Mouse (Mus musculus) layer of hippocampus, adult 18-20 months (tissue): Measurements from ENCODE around the gene Ftsj1. TPM values are rescaled to one million over a fixed set of nuclear protein-coding genes. Genes with fewer than 3 reads are reported as not detected.

Experiments
- DNase-seq, 2 experiments: peaks; one replicate each; pipeline ENCODE4 v3.0.0; 2022; ENCODE audit warnings: low spot score in 2 of 2
- total RNA-seq, 2 experiments: library from RNA; stranded (reverse); gene quantifications; 2 replicates each; pipeline ENCODE4 v1.2.3; 2021

Gene Ftsj1
- total RNA-seq, 2 experiments from 2014 or later, result 22.9 to 23.8 TPM

DNA sequence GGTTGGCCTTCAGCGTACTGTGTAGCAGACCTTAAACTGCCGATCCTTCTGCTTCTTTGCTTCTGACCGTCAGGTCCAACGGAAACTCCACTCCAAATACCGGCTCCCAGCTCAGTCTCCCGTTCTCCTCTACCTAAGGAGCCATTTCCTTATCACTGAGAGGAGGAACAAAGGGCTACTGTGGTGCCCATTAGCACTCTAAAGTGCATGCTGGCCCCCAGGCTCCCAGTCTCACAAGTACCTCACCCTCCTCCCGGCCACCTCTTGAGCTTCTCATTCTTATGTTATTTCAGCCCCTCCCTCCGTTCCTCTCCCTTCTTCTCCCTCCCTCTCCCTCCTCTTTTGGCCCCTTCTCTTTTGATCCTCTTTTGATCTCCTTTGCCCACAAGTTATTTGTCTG lies 32.6 kb downstream of the Ftsj1 start:
- no peak for DNase-seq

GRCm38 (mm10) chrX:8218114-8218513 lies 34.1 kb downstream of the Ftsj1 start:
- no peak for DNase-seq

DNA sequence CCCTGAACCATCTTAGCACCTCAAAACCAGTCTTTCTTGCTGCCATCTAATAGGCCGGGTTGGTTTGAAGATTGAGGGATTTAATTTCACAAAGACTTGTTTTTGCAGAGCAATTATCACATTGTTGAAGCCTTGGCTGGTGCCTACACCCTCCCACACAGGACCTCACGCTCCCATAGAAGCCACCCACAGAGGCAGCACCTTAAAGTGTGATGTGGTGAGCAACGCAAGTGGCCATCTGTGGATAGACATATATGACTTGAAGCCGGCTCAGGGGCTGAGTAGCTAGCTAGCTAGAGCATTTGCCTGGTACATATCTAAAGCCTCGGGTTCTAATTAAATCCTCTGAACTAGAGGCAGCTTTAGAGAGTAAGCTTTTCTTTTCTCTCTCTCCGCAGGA lies 34.8 kb downstream of the Ftsj1 start:
- DNase-seq, result peak; percentile 19 to 44

GRCm38 (mm10) chrX:8211490-8212207 lies 40.6 kb downstream of the Ftsj1 start:
- no peak for DNase-seq

DNA sequence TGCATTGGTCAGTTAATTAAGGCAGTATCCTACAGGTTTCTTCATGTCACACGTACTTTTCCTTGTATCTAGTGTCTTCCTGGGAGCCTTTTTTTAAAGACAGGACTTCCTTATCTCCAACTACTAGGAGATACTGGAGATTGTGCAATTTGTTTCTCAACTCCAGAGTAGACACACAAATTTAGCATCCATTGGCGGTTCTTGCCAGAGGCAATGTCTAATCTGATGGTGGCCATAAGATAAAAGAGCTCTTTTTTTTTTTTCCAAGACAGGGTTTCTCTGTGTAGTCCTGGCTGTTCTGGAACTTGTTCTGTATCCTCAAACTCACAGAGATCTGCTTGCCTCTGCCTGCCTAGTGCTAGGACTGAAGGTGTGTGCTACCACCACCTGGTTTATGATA lies 42.5 kb downstream of the Ftsj1 start:
- no peak for DNase-seq

DNA sequence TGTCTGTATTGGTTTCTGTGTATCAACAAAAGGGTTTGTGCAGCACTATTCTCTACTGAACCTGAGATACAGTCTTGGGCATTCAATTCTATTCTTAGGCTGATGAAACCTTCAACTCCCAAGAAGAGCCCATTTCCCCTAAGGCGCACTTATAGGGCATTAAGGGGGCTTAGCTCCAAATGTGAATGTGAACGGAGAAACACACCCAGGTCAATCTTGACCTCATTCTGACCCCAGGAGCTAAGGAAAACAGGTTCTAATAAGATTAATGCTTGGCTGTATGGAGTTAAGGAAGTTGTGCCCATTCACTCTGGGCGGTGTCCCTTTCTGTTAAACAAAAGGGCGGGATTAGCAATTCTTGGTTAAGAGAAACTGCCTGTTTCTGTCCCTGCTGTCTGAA lies 45.0 kb downstream of the Ftsj1 start:
- no peak for DNase-seq

DNA sequence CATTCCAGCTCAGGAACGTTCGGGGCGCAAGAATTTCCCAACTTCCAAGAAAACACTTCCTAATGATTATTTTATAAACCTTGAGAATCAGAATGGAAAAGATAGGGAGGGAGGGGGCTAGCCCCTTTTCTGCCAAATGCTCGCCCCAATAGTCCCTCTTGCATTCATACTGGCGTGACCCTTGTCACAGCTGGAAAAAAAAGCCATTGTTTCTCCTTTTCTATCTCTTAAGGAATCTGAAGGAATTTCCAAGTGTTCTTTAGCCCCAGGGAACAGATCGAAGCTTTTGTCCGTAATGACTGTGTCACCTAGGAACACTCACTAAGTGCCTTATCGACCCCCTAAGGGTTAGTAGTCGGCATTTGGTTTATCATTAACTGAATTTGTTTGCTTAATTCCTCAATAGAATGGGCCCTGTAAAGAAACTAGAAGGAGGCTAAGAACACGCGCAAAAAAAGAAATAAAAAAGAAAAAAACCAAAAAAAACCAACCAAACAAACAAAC lies 45.5 kb downstream of the Ftsj1 start:
- no peak for DNase-seq

GRCm38 (mm10) chrX:8206015-8206693 lies 46.1 kb downstream of the Ftsj1 start, which contains the start of gene Porcn:
TSS of gene Porcn (minus strand) at chrX:8206525.
- DNase-seq, result peak; percentile 82 to 84

DNA sequence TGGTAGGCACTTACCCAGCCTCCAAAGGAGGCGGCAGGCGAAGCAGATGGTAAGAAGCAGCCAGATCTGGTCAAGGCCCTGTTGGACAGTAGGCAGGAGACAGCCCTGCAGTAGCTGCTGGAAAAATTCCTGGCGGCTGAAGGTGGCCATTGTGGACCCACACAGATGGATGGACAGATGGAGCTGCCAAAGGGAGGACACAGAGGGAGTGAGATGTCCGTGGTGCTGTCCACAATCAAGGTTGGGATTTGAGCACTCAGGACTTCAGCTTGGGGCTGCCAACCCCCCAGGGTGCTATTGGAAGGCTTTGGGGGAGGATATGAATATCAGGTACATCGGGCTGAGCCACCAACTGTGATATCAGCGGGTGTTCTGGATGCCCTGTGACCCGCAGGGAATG lies 46.7 kb downstream of the Ftsj1 start:
- DNase-seq, result no peak

GRCm38 (mm10) chrX:8205088-8205487 lies 47.1 kb downstream of the Ftsj1 start:
- DNase-seq, result no peak

DNA sequence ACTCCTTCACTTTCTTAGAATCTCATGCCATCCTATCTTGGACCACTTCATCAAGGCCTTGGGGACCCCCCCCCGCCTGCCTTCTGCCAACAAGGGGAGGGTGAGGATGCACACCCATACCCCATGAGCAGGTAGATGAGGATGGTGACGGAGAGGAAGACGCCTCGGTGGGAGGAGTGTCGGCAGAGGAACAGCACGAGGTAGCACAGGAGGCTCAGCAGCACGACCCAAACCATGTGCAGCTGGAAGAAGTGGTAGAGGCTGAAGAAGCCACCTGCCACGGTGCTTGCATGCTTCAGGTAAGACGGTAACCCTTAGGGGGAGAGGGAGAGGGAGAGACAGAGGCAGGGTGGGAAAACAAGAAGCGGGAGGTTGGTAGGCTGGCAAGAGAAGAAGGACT lies 48.1 kb downstream of the Ftsj1 start:
- DNase-seq, result no peak

- no peak for DNase-seq
Measured at GRCm38 (mm10) chrX:8203105-8203504, 49.1 kb downstream of the Ftsj1 start.

DNA sequence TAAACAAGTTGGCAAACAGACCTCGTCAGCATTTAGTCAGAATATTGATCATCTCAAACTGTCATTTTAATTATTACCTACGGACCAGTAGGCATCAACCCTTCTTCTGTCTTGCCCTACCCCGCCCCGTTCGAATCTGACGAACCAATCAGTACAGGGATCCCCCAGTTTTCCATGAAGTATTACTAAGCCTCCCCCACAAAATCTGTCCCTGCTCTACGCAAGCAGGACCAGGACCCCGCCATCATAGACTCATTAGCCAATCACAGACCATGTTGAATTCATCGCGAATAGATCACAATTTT lies 58.8 kb downstream of the Ftsj1 start, which contains the start of gene Ebp:
Gene Ebp, minus strand, starts transcription at position 94 of the 305 bp plus-strand sequence.
- peak; percentile 56 to 76 for DNase-seq

GRCm38 (mm10) chrX:8192640-8193418 lies 59.4 kb downstream of the Ftsj1 start:
- DNase-seq, result peak; percentile 75 to 82

DNA sequence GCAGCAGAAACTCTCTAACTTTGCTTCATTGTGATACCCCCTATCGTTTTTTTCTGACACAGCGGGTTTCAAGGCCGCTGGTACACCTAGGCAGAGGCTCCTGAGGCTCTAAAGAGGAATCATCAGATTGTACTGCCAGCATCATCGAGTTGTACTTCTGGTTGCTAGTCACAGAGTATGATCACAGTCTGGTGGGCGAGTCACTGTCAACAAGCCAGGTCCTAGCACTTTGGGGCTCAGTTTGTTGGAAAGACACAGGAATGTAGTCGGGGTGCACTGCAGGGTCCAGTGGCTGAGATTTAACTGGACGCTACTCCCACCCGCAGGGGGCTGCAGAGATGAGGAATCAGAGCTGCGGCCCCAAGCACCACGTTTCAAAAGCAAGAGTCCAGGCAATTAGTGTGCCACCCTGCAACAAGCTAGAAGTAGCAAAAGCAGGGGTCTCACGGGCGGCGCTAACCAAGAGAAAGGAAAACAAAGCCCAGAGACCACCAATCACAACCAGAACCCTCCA lies 60.0 kb downstream of the Ftsj1 start:
- DNase-seq, result peak in 1 of 2 experiments; percentile 34

Other genes starting within 250 kb of the Ftsj1 start
- under 1 TPM in 1 of 2 experiments, not detected in 1; 0.84 TPM for gene Glod5, start 233.9 kb downstream of the Ftsj1 start, total RNA-seq
- gene Suv39h1, start 177.6 kb downstream of the Ftsj1 start, total RNA-seq, result 10 to 100 TPM; 20.3 to 24.9 TPM
- 1 to 10 TPM; 1.4 to 1.6 TPM for gene Was, start 161.9 kb downstream of the Ftsj1 start, total RNA-seq
- 100 to 1,000 TPM; 205 to 211 TPM for gene Wdr13, start 119.5 kb downstream of the Ftsj1 start, total RNA-seq
- gene Rbm3, start 106.5 kb downstream of the Ftsj1 start, total RNA-seq, result 100 to 1,000 TPM in 1 of 2 experiments, 10 to 100 TPM in 1; 77.0 to 135 TPM
- gene Tbc1d25, start 76.2 kb downstream of the Ftsj1 start, total RNA-seq, result 10 to 100 TPM; 13.2 to 13.4 TPM
- gene Ebp, start 58.9 kb downstream of the Ftsj1 start, total RNA-seq, result 10 to 100 TPM; 28.2 to 29.0 TPM
- gene Porcn, start 45.9 kb downstream of the Ftsj1 start, total RNA-seq, result 100 to 1,000 TPM in 1 of 2 experiments, 10 to 100 TPM in 1; 95.4 to 105 TPM
- 1 to 10 TPM; 2.0 to 2.1 TPM for gene Slc38a5, start 18.7 kb upstream of the Ftsj1 start, total RNA-seq
- not detected for gene Ssxb10, start 75.0 kb upstream of the Ftsj1 start, total RNA-seq
- gene Ssxb9, start 114.6 kb upstream of the Ftsj1 start, total RNA-seq, result not detected
- gene Ssxb1, start 160.9 kb upstream of the Ftsj1 start, total RNA-seq, result not detected
- not detected for gene Ssxb2, start 209.3 kb upstream of the Ftsj1 start, total RNA-seq